Mouse (Mus musculus): ENCODE results near the gene Preb. TPM values are rescaled to one million over a fixed set of nuclear protein-coding genes. Genes with fewer than 3 reads are reported as not detected.
A peak's percentile ranks its signal among the peaks of the same experiment; 100 is the strongest.

The Preb gene
- polyA plus RNA-seq, 1 experiment from 2014 or later: 127 TPM

- Histone ChIP-seq H3K4me3 (no peak overlapping the region), H3K27me3 (no peaks in the 10 kb centered on the region), H3K9me3 (no peaks in the 10 kb centered on the region), H3K4me1 (peaks cover 16% of the 10 kb centered on the region), H3K4me2 (replicated peaks) (no peak overlapping the region), H3K36me3 (peaks cover 33% of the 10 kb centered on the region), H3K27ac (replicated peaks) (no peak overlapping the region), H3K9ac (replicated peaks) (no peak overlapping the region)
- ATAC-seq (replicated peaks): no peak
- 73% methylated on average over 6 of the region's 6 CpGs for WGBS
Observed at GRCm38 (mm10) chr5:30951706-30952105, 8.5 kb downstream of the Preb start.

DNA sequence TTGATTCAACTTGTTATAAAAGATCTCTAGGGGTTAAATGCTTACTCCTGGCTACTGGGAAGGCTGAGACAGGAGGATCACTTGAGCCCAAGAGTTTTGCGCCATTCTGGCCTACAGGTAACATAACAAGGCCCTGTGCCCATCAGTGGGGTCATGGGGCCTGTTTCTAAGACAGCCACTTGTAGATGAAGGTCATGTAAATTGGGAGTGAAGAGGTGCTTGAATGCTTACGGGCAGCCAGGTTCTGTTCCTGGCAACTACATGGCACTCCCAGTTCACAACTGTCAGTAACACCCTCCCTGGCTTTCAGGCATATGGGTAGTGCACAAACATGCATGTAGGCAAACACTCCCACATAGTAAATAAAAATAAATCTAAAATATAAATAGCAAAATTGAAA, 9.2 kb downstream of the Preb start:
- peaks cover 16% of the 10 kb centered on the region for H3K4me1 ChIP-seq
- no peak overlapping the region for H3K9ac ChIP-seq (replicated peaks)
- ATAC-seq (replicated peaks): no peak
- H3K36me3 ChIP-seq: peaks cover 31% of the 10 kb centered on the region
- no peak overlapping the region for H3K27ac ChIP-seq (replicated peaks)
- no peaks in the 10 kb centered on the region for H3K9me3 ChIP-seq
- H3K27me3 ChIP-seq: no peaks in the 10 kb centered on the region
- H3K4me2 ChIP-seq (replicated peaks): no peak overlapping the region
- WGBS: 89% methylated on average over 2 of the region's 2 CpGs
- no peak overlapping the region for H3K4me3 ChIP-seq

DNA sequence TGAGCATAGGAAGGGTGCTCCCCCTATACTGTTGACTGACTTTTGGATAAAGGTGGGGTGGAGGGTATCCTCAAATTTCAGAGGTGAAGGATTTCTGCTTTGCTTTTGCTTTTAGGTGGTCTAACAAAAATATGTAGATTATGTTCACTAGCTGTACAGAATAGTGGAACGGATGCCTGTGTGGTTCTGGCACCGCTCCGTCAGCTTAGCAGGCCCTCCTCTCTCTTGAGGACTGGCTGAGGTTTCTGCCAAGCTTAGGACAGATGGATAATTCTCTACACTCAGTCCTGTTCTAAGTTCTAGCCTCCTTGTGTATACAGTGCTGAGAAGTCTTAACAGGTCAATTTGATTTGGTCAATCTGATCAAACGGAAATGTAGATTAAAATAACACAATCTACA, 9.7 kb downstream of the Preb start:
- Histone ChIP-seq H3K4me2 (replicated peaks) (peak overlapping the region; percentile 87), H3K4me3 (peak overlapping the region; percentile 50), H3K27ac (replicated peaks) (no peak overlapping the region), H3K36me3 (peaks cover 26% of the 10 kb centered on the region), H3K4me1 (peaks cover 21% of the 10 kb centered on the region), H3K9me3 (no peaks in the 10 kb centered on the region), H3K9ac (replicated peaks) (peak overlapping the region; percentile 52; the same call in 1 of the 2 replicates), H3K27me3 (peaks cover 2% of the 10 kb centered on the region; the same call in 1 of the 2 replicates)
- WGBS: 61% methylated on average over 4 of the region's 4 CpGs
- ATAC-seq (replicated peaks): no peak; the same call in 1 of the 2 replicates

GRCm38 (mm10) chr5:30949654-30950326, 10.4 kb downstream of the Preb start:
- Histone ChIP-seq H3K27ac (replicated peaks) (peak overlapping the region; percentile 53), H3K36me3 (peaks cover 20% of the 10 kb centered on the region; the same call in 1 of the 2 replicates), H3K9ac (replicated peaks) (peak overlapping the region; percentile 52), H3K9me3 (no peaks in the 10 kb centered on the region), H3K27me3 (peaks cover 3% of the 10 kb centered on the region; the same call in 1 of the 2 replicates), H3K4me1 (peaks cover 27% of the 10 kb centered on the region), H3K4me2 (replicated peaks) (peak overlapping the region; percentile 87), H3K4me3 (peak overlapping the region; percentile 50)
- ATAC-seq (replicated peaks): peak; percentile 74
- under 1% methylated on average over 31 of the region's 31 CpGs for WGBS

DNA sequence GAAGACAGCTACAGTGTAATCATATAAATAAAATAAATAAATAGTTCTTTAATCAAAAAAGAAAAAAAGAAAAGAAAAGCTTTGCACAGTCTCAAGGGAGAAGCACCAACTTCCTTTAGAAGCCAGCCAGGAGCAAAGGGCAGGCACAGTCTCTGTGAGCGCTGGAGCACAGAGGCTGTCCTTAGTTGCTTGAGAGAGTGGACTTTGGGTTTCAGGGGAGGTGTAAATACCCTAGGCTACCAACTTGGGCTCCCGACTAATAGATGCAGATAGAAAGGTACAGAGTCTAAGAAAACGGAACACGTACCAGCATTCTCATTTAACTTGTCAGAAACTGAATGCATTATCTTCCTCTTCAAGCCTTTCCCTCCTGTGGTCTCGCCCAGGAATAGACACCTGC, 11.5 kb downstream of the Preb start:
- 85% methylated on average over 5 of the region's 5 CpGs for WGBS
- H3K4me2 ChIP-seq (replicated peaks): no peak overlapping the region
- no peak for ATAC-seq (replicated peaks)

GRCm38 (mm10) chr5:30944956-30945781, 15.0 kb downstream of the Preb start, which contains the start of gene Cgref1:
Gene Cgref1 (minus strand): TSS chr5:30945591.
- Histone ChIP-seq H3K9me3 (no peaks in the 10 kb centered on the region), H3K4me2 (replicated peaks) (peak within 1 kb of the TSS; percentile 91), H3K27me3 (peaks cover 3% of the 10 kb centered on the region; the same call in 1 of the 2 replicates), H3K27ac (replicated peaks) (no peak within 1 kb of the TSS), H3K4me3 (peak within 1 kb of the TSS; percentile 59), H3K36me3 (no peaks in the 10 kb centered on the region), H3K4me1 (peaks cover 25% of the 10 kb centered on the region), H3K9ac (replicated peaks) (peak within 1 kb of the TSS; percentile 77)
- WGBS: 5% methylated on average over 44 of the region's 44 CpGs
- ATAC-seq (replicated peaks): peak; percentile 52

More for the DNA sequence above, 11.5 kb downstream of the Preb start:
- Histone ChIP-seq H3K4me1 (peaks cover 30% of the 10 kb centered on the region), H3K36me3 (peaks cover 9% of the 10 kb centered on the region; the same call in 1 of the 2 replicates), H3K4me3 (no peak overlapping the region), H3K9ac (replicated peaks) (no peak overlapping the region), H3K9me3 (no peaks in the 10 kb centered on the region), H3K27ac (replicated peaks) (no peak overlapping the region), H3K27me3 (peaks cover 3% of the 10 kb centered on the region; the same call in 1 of the 2 replicates)

GRCm38 (mm10) chr5:30944344-30944743, 15.8 kb downstream of the Preb start:
- H3K4me3 ChIP-seq: peak overlapping the region; percentile 59; the same call in 1 of the 2 replicates
- WGBS: 86% methylated on average over 6 of the region's 6 CpGs
- no peaks in the 10 kb centered on the region for H3K9me3 ChIP-seq
- no peak overlapping the region; the same call in 1 of the 2 replicates for H3K9ac ChIP-seq (replicated peaks)
- no peaks in the 10 kb centered on the region for H3K36me3 ChIP-seq
- no peak overlapping the region for H3K27ac ChIP-seq (replicated peaks)
- H3K4me1 ChIP-seq: peaks cover 18% of the 10 kb centered on the region
- peak overlapping the region; percentile 91; the same call in 1 of the 2 replicates for H3K4me2 ChIP-seq (replicated peaks)
- no peak for ATAC-seq (replicated peaks)
- peaks cover 3% of the 10 kb centered on the region; the same call in 1 of the 2 replicates for H3K27me3 ChIP-seq

DNA sequence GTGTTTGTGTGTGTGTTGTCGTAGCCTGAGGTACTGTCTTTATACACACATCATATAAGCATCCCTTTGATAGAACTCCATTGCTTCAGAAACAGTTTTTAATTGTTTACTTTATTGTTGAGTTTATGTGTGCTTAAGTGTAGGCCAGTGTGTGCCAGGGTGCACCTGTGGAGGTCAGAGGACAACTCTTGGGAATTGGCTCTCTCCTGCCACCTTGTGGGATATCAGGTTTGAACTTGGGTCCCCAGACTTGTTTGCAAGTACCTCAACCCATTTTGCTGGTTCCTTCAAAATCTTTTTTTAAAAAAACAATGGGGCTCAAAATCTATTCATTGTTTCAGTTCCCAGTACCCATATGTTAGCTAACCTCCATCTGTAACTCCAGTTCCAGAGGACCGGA, 17.2 kb downstream of the Preb start:
- H3K4me2 ChIP-seq (replicated peaks): no peak overlapping the region

GRCm38 (mm10) chr5:30934725-30935461, 25.3 kb downstream of the Preb start:
- no peaks in the 10 kb centered on the region for H3K27me3 ChIP-seq
- no peak overlapping the region for H3K4me3 ChIP-seq
- H3K27ac ChIP-seq (replicated peaks): no peak overlapping the region
- H3K9ac ChIP-seq (replicated peaks): no peak overlapping the region
- H3K36me3 ChIP-seq: no peaks in the 10 kb centered on the region
- ATAC-seq (replicated peaks): no peak
- H3K4me2 ChIP-seq (replicated peaks): no peak overlapping the region
- no peaks in the 10 kb centered on the region for H3K4me1 ChIP-seq
- 88% methylated on average over 5 of the region's 5 CpGs for WGBS
- H3K9me3 ChIP-seq: no peaks in the 10 kb centered on the region

More for the DNA sequence above, 17.2 kb downstream of the Preb start:
- Histone ChIP-seq H3K27me3 (peaks cover 3% of the 10 kb centered on the region; the same call in 1 of the 2 replicates), H3K27ac (replicated peaks) (no peak overlapping the region), H3K9ac (replicated peaks) (no peak overlapping the region), H3K36me3 (no peaks in the 10 kb centered on the region), H3K4me3 (no peak overlapping the region), H3K9me3 (no peaks in the 10 kb centered on the region), H3K4me1 (peaks cover 14% of the 10 kb centered on the region)
- 89% methylated on average over 2 of the region's 2 CpGs for WGBS
- ATAC-seq (replicated peaks): no peak

DNA sequence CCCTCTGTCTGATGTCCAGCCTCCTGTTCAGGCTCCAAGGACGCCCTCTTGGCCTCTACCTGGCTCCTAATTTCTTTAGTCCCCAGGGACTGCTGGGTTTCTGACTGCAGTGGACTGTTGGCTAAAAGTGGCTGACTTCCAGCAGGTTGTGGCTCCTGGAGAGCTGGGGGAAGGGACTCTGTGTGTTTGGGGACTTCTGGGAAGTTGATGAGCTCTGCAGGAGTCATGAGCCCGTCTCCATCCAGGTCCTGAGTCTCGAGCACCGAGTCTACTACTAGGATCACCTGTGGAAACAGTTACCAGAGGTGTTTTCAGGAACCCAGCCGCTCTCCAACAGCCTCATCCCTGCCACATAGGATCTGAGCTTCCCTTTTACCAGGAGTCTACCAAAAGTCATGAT, 26.5 kb downstream of the Preb start:
- H3K36me3 ChIP-seq: no peaks in the 10 kb centered on the region
- no peaks in the 10 kb centered on the region for H3K9me3 ChIP-seq
- no peak overlapping the region for H3K4me2 ChIP-seq (replicated peaks)
- no peak overlapping the region for H3K9ac ChIP-seq (replicated peaks)
- 65% methylated on average over 5 of the region's 5 CpGs for WGBS
- H3K27ac ChIP-seq (replicated peaks): no peak overlapping the region
- no peak for ATAC-seq (replicated peaks)
- no peak overlapping the region for H3K4me3 ChIP-seq
- no peaks in the 10 kb centered on the region for H3K27me3 ChIP-seq
- no peaks in the 10 kb centered on the region for H3K4me1 ChIP-seq

DNA sequence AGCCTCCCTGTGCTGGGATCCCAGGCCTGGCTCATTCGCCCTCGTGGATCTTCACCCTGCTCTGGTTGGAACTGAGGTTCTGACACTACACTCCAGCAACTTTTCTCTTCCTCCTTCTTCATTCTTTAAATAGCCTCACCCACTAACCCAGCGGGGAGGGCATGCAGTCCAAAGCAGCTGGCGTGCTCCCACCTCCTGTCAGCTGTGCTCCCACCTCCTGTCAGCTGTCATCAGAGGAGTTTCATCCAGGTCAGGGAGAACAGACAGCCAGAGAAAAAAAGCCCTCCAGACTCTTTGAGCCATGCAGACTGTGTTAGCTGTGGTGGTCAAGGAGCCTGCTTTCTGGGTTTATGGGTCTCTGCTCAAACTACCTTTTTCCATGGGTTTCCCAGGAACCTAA, 28.8 kb downstream of the Preb start:
- no peak overlapping the region for H3K4me3 ChIP-seq
- WGBS: 85% methylated on average over 4 of the region's 4 CpGs
- H3K9me3 ChIP-seq: no peaks in the 10 kb centered on the region
- H3K9ac ChIP-seq (replicated peaks): no peak overlapping the region
- H3K36me3 ChIP-seq: no peaks in the 10 kb centered on the region
- no peak for ATAC-seq (replicated peaks)
- 0 out of 2 replicates have a peak, but pooled peaks cover 3% of the 10 kb centered on the region for H3K4me1 ChIP-seq
- no peak overlapping the region for H3K4me2 ChIP-seq (replicated peaks)
- H3K27me3 ChIP-seq: no peaks in the 10 kb centered on the region
- H3K27ac ChIP-seq (replicated peaks): no peak overlapping the region
